Mouse (Mus musculus) thymus, adult 2 months (tissue): ENCODE data around the gene Zc3h7b.

ENCODE experiments used
- CTCF ChIP-seq: fragments of 200-500 bp; IDR thresholded peaks from 2 replicates; pipeline ENCODE4 v1.5.1; 2012; ENCODE audit warnings: mild to moderate bottlenecking, control low read depth, low read length, moderate library complexity, borderline replicate concordance; ENCODE audit not compliant: control insufficient read depth, poor library complexity, insufficient read depth; ENCODE audit errors: extremely low read depth
- POLR2A ChIP-seq: fragments of 200-500 bp; IDR thresholded peaks from 2 replicates; pipeline ENCODE4 v1.6.1; 2012; ENCODE audit warnings: mild to moderate bottlenecking, low read length, control low read depth, moderate library complexity; ENCODE audit not compliant: control insufficient read depth, poor library complexity, insufficient read depth; ENCODE audit errors: extremely low read depth

DNA sequence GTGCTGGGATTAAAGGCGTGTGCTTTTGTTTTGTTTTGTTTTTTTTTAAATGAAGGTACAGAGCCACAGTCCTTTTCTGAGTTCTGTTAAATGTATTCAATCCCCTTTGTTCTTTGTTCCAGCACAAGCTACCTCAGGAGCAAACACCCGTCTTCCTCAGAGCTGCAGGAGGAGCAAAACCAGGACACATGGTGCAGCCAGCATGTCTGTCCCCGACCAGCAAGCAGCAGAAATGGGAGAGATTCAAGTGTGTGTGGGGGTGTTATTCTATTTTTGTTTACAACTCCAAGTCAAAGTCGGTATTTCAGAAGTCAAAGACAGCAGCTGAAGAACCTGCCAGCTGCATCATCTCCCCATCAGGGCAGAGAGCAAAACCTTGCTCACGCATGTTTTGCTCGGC lies 31.1 kb upstream of the Zc3h7b start:
- TF ChIP-seq POLR2A (no peak), CTCF (no peak)
